In the genomic region with DNA sequence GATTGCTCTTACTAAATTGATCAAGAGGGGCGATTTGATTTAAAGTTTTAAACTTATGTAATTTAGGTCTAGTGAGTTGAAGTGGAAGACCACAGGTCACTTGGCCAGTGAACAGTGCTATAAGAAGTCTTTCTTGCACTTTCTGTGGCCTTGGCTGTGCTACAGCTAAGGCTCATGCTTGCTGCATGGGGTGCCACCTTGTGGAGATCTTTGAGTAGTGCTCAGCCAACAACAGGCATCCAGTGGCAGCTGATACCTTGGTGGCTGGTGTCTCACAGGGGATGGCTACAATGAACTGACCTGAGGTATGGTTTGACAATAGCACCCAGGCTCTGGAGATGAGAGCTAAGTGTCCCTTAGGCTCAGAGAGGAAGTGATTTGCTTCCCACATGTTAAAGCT, we compare ENCODE assay signal across 8 mouse cellular contexts. TPM values are rescaled to one million over a fixed set of nuclear protein-coding genes. Genes with fewer than 3 reads are reported as not detected.
DNase-seq lines count a peak whose midpoint lies in the region; ATAC-seq and TF ChIP-seq lines count a peak whose summit lies in the region.

No protein-coding gene starts in this region.

- H3K36me3 ChIP-seq in embryonic facial prominence, embryonic 10.5 days (replicated peaks): peaks cover 4% of the 10 kb centered on the region; the same call in 1 of the 2 replicates

- 17% methylated on average over 1 of the region's 1 CpGs for WGBS in embryonic facial prominence, embryonic 10.5 days
- 19% methylated on average over 1 of the region's 1 CpGs for WGBS in large intestine, adult 2 months
- 12% methylated on average over 1 of the region's 1 CpGs for WGBS in lung, adult 2 months

- peak; percentile 73 for ATAC-seq in neutrophil, adult 5-6 weeks (ENCODE audit: extremely low read depth, insufficient number of reproducible peaks, low FRiP score, poor library complexity, severe bottlenecking)

- H3K27me3 ChIP-seq in embryonic facial prominence, embryonic 10.5 days (replicated peaks; ENCODE audit: low read depth, poor library complexity, severe bottlenecking): no peaks in the 10 kb centered on the region

- intact Hi-C loops in heart, postnatal 25 days (cut with DNase I): loop anchor here (1.0 to 5.0 kb wide), 2 partner anchors 62 to 238 kb away; no protein-coding TSS in a partner anchor

- H3K9me3 ChIP-seq in embryonic facial prominence, embryonic 10.5 days: no peaks in the 10 kb centered on the region

- TF ChIP-seq CTCF in lung, adult 2 months (IDR thresholded peaks at IDR 0.05; ENCODE audit: insufficient read depth, low read length): peak; percentile 78

- no peak overlapping the region for H3K4me3 ChIP-seq in embryonic facial prominence, embryonic 10.5 days
- H3K4me3 ChIP-seq in lung, adult 2 months (replicated peaks; ENCODE audit: extremely low read depth, low read depth, low read length): no peak overlapping the region

- H3K4me1 ChIP-seq in embryonic facial prominence, embryonic 10.5 days: no peaks in the 10 kb centered on the region
- H3K4me1 ChIP-seq in lung, adult 2 months (ENCODE audit: control insufficient read depth, insufficient read depth, low read length): no peaks in the 10 kb centered on the region

- no peak for TF ChIP-seq POLR2A in lung, adult 2 months (IDR thresholded peaks at IDR 0.05; ENCODE audit: borderline replicate concordance, extremely low read depth, low read depth, low read length)

- DNase-seq in ES-CJ7 (ENCODE audit: low read depth, low spot score): peak; percentile 68
- peak; percentile 51 for DNase-seq in adrenal gland, postnatal 25 days
- peak; percentile 62 for DNase-seq in embryonic facial prominence, embryonic 10.5 days (ENCODE audit: low spot score)
- peak; percentile 5 for DNase-seq in heart, postnatal 25 days (ENCODE audit: low spot score)
- DNase-seq in large intestine, adult 2 months (ENCODE audit: low read depth, low spot score): peak; percentile 25
- peak; percentile 20 for DNase-seq in lung, adult 2 months
- peak; percentile 60 for DNase-seq in thymus, postnatal 0 days (ENCODE audit: low spot score)

- no peak overlapping the region for H3K27ac ChIP-seq in embryonic facial prominence, embryonic 10.5 days (replicated peaks)

RNA-seq across cellular contexts. Expression of a gene that starts 22.5 kb away (rescaled TPM):
- 0.70 TPM in 1 of 2 replicates, not detected in the other for total RNA-seq in adrenal gland, postnatal 25 days (2021)
- polyA plus RNA-seq in embryonic facial prominence, embryonic 10.5 days (2016; fragmentation: Nextera tagmentation; extraction: Ambion mirVana): not detected in 2 replicates
- not detected for total RNA-seq in heart, postnatal 25 days (2021)
- polyA plus RNA-seq in large intestine, adult 2 months (2012; rRNA removed): 0.24 and 0.40 TPM in 2 replicates
- polyA plus RNA-seq in lung, adult 2 months (2012; rRNA removed): 0.28 TPM in 1 of 2 replicates, not detected in the other
- total RNA-seq in neutrophil, adult 5-6 weeks (2017): 1.5 TPM in 1 of 2 replicates, not detected in the other
- polyA plus RNA-seq in thymus, postnatal 0 days (2015; fragmentation: Nextera tagmentation; extraction: Ambion mirVana): not detected in 2 replicates

RNA-seq across cellular contexts. Expression of a gene that starts 47.7 kb away (rescaled TPM):
- total RNA-seq in adrenal gland, postnatal 25 days (2021): 12.8 and 17.4 TPM in 2 replicates
- 16.3 and 18.7 TPM in 2 replicates for polyA plus RNA-seq in embryonic facial prominence, embryonic 10.5 days (2016; fragmentation: Nextera tagmentation; extraction: Ambion mirVana)
- total RNA-seq in heart, postnatal 25 days (2021): 10 to 100 TPM in 1 of 2 experiments, 1 to 10 TPM in 1; 9.9 to 11.7 TPM
- polyA plus RNA-seq in large intestine, adult 2 months (2012; rRNA removed): 1.9 and 2.5 TPM in 2 replicates
- polyA plus RNA-seq in lung, adult 2 months (2012; rRNA removed): 1.3 and 2.1 TPM in 2 replicates
- total RNA-seq in neutrophil, adult 5-6 weeks (2017): 7.4 and 8.2 TPM in 2 replicates
- polyA plus RNA-seq in thymus, postnatal 0 days (2015; fragmentation: Nextera tagmentation; extraction: Ambion mirVana): 14.0 and 15.0 TPM in 2 replicates

Comparison
In these comparisons a context has a peak if more than half of its experiments do, and no peak if none do; other contexts are left out.
1. DNase-seq: peak in every context shown above with its lines; median percentile 68 in ES-CJ7; 62 in embryonic facial prominence, embryonic 10.5 days; 60 in thymus, postnatal 0 days; 51 in adrenal gland, postnatal 25 days; 25 in large intestine, adult 2 months; 20 in lung, adult 2 months; 5 in heart, postnatal 25 days.